Mouse (Mus musculus): ENCODE data around the gene Fntb.

DNA sequence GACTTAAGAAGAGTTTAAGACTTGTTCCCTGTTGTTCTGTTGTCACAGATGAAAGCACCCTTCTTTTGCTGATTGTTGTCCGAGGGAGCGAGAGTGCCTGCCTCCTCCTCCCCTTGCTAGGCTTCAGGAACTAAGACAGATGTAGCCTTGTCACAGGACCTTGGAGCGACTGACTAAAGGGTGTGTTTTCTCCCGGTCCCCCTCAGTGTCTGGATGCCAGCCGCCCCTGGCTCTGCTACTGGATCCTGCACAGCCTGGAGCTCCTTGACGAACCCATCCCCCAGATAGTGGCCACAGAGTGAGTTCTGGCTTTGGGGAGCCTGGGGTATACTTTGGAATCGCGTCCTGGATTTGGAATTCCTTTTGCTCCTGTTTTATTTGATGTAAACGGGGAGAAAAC is 109.4 kb downstream of the Fntb start:
- TF ChIP-seq CTCF (IDR thresholded peaks at IDR 0.05; ENCODE audit: extremely low read depth, insufficient read depth, low read length) (no peak), POLR2A (IDR thresholded peaks at IDR 0.05; ENCODE audit: extremely low read depth, insufficient read depth, low read length) (no peak)
